Mouse (Mus musculus) adrenal gland, postnatal 36 days (tissue): ENCODE results near the gene Akt3. TPM values are rescaled to one million over a fixed set of nuclear protein-coding genes. Genes with fewer than 3 reads are reported as not detected.

Source experiments
- DNase-seq, 2 experiments: peaks; one replicate each; pipeline ENCODE4 v3.0.0; 2021; ENCODE audit warnings: mixed read lengths in 1 of 2
- total RNA-seq, 2 experiments: library from RNA; stranded (reverse); gene quantifications; 2 replicates each; pipeline ENCODE4 v1.2.3; 2021

The Akt3 gene
- total RNA-seq, 2 experiments from 2014 or later: 28.3 to 29.6 TPM

GRCm38 (mm10) chr1:177188708-177189107, 69.3 kb downstream of the Akt3 start:
- peak in 1 of 2 experiments; percentile 19 for DNase-seq

- DNase-seq: no peak
Measured at GRCm38 (mm10) chr1:177186751-177187150, 71.3 kb downstream of the Akt3 start.

GRCm38 (mm10) chr1:177179635-177180034, 78.4 kb downstream of the Akt3 start:
- no peak for DNase-seq

GRCm38 (mm10) chr1:177175436-177175835, 82.6 kb downstream of the Akt3 start:
- DNase-seq: no peak

GRCm38 (mm10) chr1:177171300-177171699, 86.7 kb downstream of the Akt3 start:
- no peak for DNase-seq

GRCm38 (mm10) chr1:177165789-177166188, 92.2 kb downstream of the Akt3 start:
- DNase-seq: no peak

GRCm38 (mm10) chr1:177165336-177165735, 92.7 kb downstream of the Akt3 start:
- DNase-seq: no peak

GRCm38 (mm10) chr1:177150344-177151021, 107.5 kb downstream of the Akt3 start:
- DNase-seq: no peak

- no peak for DNase-seq
Measured at GRCm38 (mm10) chr1:177148746-177149145, 109.3 kb downstream of the Akt3 start.

GRCm38 (mm10) chr1:177141468-177141867, 116.5 kb downstream of the Akt3 start:
- no peak for DNase-seq

GRCm38 (mm10) chr1:177139652-177140051, 118.4 kb downstream of the Akt3 start:
- no peak for DNase-seq

GRCm38 (mm10) chr1:177131458-177131857, 126.5 kb downstream of the Akt3 start:
- DNase-seq: no peak

- DNase-seq: no peak
Measured at GRCm38 (mm10) chr1:177126674-177127073, 131.3 kb downstream of the Akt3 start.

- no peak for DNase-seq
Measured at GRCm38 (mm10) chr1:177110665-177111271, 147.2 kb downstream of the Akt3 start.

- no peak for DNase-seq
Measured at GRCm38 (mm10) chr1:177090465-177090864, 167.5 kb downstream of the Akt3 start.

- DNase-seq: no peak
Measured at GRCm38 (mm10) chr1:177089515-177089914, 168.5 kb downstream of the Akt3 start.

- no peak for DNase-seq
Measured at GRCm38 (mm10) chr1:177089048-177089447, 169.0 kb downstream of the Akt3 start.

GRCm38 (mm10) chr1:177081957-177082645, 175.9 kb downstream of the Akt3 start:
- no peak for DNase-seq

- no peak for DNase-seq
Measured at GRCm38 (mm10) chr1:177069161-177069560, 188.8 kb downstream of the Akt3 start.

- DNase-seq: no peak
Measured at GRCm38 (mm10) chr1:177067123-177067646, 190.8 kb downstream of the Akt3 start.

- DNase-seq: no peak
Measured at GRCm38 (mm10) chr1:177065732-177066131, 192.3 kb downstream of the Akt3 start.

GRCm38 (mm10) chr1:177061761-177062160, 196.2 kb downstream of the Akt3 start:
- DNase-seq: no peak

GRCm38 (mm10) chr1:177054891-177055290, 203.1 kb downstream of the Akt3 start:
- DNase-seq: no peak
